Mouse (Mus musculus): ENCODE measurements around the gene Trp53tg5. TPM values are rescaled to one million over a fixed set of nuclear protein-coding genes. Genes with fewer than 3 reads are reported as not detected.
A peak's percentile ranks its signal among the peaks of the same experiment; 100 is the strongest.

The Trp53tg5 gene
- polyA plus RNA-seq, 1 experiment: not detected

DNA sequence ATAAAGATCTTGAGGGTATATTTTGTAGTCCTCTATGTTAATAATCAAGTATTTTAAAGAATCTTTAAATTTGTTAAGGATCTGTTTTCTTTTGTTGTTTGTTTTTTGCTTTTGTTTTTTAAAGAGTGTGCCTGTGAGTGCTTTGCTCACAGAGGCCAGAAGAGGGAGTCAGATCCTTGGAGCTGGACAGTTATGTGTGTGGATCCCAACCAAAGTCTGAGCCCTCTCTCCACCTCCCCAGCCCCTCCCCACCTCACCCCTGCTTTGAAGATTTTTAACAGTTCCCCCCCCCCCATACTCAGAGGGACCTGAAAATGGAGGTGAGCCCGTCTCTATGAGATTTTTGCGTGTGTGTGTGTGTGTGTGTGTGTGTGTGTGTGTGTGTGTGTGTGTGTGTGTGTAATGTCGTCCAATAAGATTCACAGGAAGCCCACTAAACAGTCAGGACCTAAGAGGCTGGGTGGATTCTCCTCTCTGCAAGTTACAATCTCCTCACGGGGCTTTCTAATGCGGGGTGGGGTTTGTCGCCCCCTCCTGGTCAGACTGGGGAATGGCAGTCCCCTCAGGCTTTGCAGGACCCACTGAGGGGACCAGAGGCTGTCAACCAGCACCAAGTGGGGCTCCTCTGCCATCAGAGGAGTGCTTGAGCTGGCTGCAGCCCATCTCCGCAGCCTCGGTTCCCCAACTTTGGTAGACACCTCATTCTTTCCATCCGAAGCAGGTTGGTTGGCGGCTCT, 44.1 kb upstream of the Trp53tg5 start:
- peak; percentile 91 for TF ChIP-seq CTCF (IDR thresholded peaks at IDR 0.05; ENCODE audit: extremely low read depth, insufficient read depth, insufficient read length, insufficient replicate concordance)
- TF ChIP-seq POLR2A (IDR thresholded peaks at IDR 0.05; ENCODE audit: low read depth, low read length): no peak
- no peaks in the 10 kb centered on the region for H3K27me3 ChIP-seq (ENCODE audit: control insufficient read depth, insufficient read depth, low read length)
- H3K4me3 ChIP-seq (ENCODE audit: extremely low read depth, insufficient read depth, insufficient read length): no peak overlapping the region
- DNase-seq (ENCODE audit: low read depth in 1 of 2, low spot score in 2 of 2): peak; percentile 36 to 63
- 42% methylated on average over 10 of the region's 10 CpGs for WGBS
- H3K36me3 ChIP-seq (ENCODE audit: control insufficient read depth, insufficient read depth, low read length): no peaks in the 10 kb centered on the region
- peaks cover 11% of the 10 kb centered on the region; the same call in 1 of the 2 replicates for H3K4me1 ChIP-seq (ENCODE audit: control insufficient read depth, insufficient read depth, insufficient read length)
- H3K27ac ChIP-seq (ENCODE audit: insufficient read depth, low read length): no peak overlapping the region

DNA sequence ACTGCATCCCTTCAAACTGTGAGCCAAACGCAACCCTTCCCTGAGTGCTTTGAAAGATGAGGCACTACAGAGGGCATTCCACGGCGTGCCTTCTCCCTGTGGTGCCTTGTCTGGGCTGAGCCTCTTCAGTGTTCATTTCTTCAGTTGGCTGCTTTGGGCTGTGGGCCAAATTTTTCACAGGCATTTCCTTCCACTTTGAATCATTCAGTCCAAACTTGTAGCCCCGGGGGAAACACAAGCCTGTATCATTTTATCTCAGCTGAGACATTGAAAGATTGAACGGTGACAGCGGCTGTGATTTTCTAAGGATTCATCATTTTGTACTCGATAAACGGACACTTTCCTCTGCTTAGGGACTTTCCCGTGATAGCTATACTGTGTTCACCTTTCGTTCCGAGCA, 43.1 kb upstream of the Trp53tg5 start:
- WGBS: 73% methylated on average over 11 of the region's 11 CpGs
- Histone ChIP-seq H3K4me1 (ENCODE audit: control insufficient read depth, insufficient read depth, insufficient read length) (peaks cover 10% of the 10 kb centered on the region; the same call in 1 of the 2 replicates), H3K4me3 (ENCODE audit: extremely low read depth, insufficient read depth, insufficient read length) (no peak overlapping the region), H3K27ac (ENCODE audit: insufficient read depth, low read length) (no peak overlapping the region), H3K36me3 (ENCODE audit: control insufficient read depth, insufficient read depth, low read length) (no peaks in the 10 kb centered on the region), H3K27me3 (ENCODE audit: control insufficient read depth, insufficient read depth, low read length) (no peaks in the 10 kb centered on the region)
- DNase-seq (ENCODE audit: low read depth in 1 of 2, low spot score in 2 of 2): no peak
- no peak for TF ChIP-seq CTCF (IDR thresholded peaks at IDR 0.05; ENCODE audit: extremely low read depth, insufficient read depth, insufficient read length, insufficient replicate concordance)
- no peak for TF ChIP-seq POLR2A (IDR thresholded peaks at IDR 0.05; ENCODE audit: low read depth, low read length)

DNA sequence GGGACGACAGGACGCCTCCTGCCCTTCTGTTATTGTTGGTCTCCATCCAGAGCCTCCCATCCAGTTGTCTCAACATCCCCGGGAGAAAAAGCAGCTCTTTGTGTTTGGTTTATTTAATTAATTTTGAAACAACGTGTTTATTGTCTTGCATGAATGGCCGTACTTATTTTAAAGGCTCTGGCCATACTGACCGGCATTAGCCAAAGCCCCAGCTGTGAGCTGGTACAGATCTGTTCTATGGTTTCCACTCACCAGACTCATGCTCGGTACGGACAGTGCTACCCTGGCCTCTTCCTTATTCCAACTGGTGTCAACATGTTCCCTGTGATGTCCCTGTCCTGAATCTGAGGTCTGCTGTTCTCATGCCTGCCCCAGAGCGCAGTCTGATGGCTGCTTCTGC, 42.4 kb upstream of the Trp53tg5 start:
- no peaks in the 10 kb centered on the region for H3K27me3 ChIP-seq (ENCODE audit: control insufficient read depth, insufficient read depth, low read length)
- 90% methylated on average over 9 of the region's 9 CpGs for WGBS
- H3K4me1 ChIP-seq (ENCODE audit: control insufficient read depth, insufficient read depth, insufficient read length): peaks cover 5% of the 10 kb centered on the region; the same call in 1 of the 2 replicates
- H3K4me3 ChIP-seq (ENCODE audit: extremely low read depth, insufficient read depth, insufficient read length): no peak overlapping the region
- TF ChIP-seq POLR2A (IDR thresholded peaks at IDR 0.05; ENCODE audit: low read depth, low read length) (no peak), CTCF (IDR thresholded peaks at IDR 0.05; ENCODE audit: extremely low read depth, insufficient read depth, insufficient read length, insufficient replicate concordance) (no peak)
- no peak for DNase-seq (ENCODE audit: low read depth in 1 of 2, low spot score in 2 of 2)
- H3K36me3 ChIP-seq (ENCODE audit: control insufficient read depth, insufficient read depth, low read length): no peaks in the 10 kb centered on the region
- no peak overlapping the region for H3K27ac ChIP-seq (ENCODE audit: insufficient read depth, low read length)

DNA sequence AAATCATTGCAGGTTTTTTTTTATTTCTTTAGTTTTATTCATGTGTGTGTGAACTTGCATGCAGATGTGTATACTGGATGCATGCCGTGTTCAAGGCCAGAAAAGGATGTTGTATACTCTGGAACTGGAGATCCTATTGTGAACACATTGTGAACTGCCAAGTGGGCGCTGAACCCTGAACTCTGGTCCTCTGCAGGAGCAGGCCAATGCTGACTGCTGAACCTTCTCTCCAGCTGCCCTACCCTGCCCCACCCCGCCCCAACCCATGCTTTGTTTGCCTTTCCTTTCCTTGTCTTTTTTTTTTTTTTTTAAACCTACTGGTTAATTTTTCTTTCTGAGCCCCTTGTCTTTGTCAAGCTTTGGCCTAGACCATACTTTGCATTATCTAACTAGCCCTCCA, 41.4 kb upstream of the Trp53tg5 start:
- no peak overlapping the region for H3K4me3 ChIP-seq (ENCODE audit: extremely low read depth, insufficient read depth, insufficient read length)
- 86% methylated on average over 3 of the region's 3 CpGs for WGBS
- H3K27ac ChIP-seq (ENCODE audit: insufficient read depth, low read length): no peak overlapping the region
- DNase-seq (ENCODE audit: low read depth in 1 of 2, low spot score in 2 of 2): no peak
- no peaks in the 10 kb centered on the region for H3K36me3 ChIP-seq (ENCODE audit: control insufficient read depth, insufficient read depth, low read length)
- no peak for TF ChIP-seq CTCF (IDR thresholded peaks at IDR 0.05; ENCODE audit: extremely low read depth, insufficient read depth, insufficient read length, insufficient replicate concordance)
- no peak for TF ChIP-seq POLR2A (IDR thresholded peaks at IDR 0.05; ENCODE audit: low read depth, low read length)
- H3K27me3 ChIP-seq (ENCODE audit: control insufficient read depth, insufficient read depth, low read length): no peaks in the 10 kb centered on the region
- H3K4me1 ChIP-seq (ENCODE audit: control insufficient read depth, insufficient read depth, insufficient read length): no peaks in the 10 kb centered on the region

DNA sequence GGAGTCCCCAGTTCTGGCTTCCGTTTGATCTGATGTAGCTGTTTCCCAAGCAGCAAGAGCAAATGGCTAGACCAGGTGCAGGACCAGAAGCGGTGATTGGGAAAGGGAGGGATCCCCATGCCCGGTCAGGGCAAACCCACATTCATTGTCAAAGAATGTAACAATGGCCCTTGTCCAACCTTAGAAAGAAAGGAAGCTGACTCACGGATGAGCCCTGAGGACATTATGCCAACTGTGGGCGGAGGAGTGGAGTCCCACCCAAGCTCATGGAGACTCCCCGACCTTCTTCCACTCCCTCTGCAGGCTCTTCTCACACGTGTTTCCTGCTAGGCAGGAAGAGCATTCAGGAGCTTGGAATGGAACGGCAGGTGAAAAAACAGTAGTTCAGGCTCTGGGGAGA, 39.9 kb upstream of the Trp53tg5 start:
- TF ChIP-seq POLR2A (IDR thresholded peaks at IDR 0.05; ENCODE audit: low read depth, low read length): no peak
- TF ChIP-seq CTCF (IDR thresholded peaks at IDR 0.05; ENCODE audit: extremely low read depth, insufficient read depth, insufficient read length, insufficient replicate concordance): no peak
- no peaks in the 10 kb centered on the region for H3K27me3 ChIP-seq (ENCODE audit: control insufficient read depth, insufficient read depth, low read length)
- no peak for DNase-seq (ENCODE audit: low read depth in 1 of 2, low spot score in 2 of 2)
- H3K4me1 ChIP-seq (ENCODE audit: control insufficient read depth, insufficient read depth, insufficient read length): no peaks in the 10 kb centered on the region
- no peak overlapping the region for H3K4me3 ChIP-seq (ENCODE audit: extremely low read depth, insufficient read depth, insufficient read length)
- H3K36me3 ChIP-seq (ENCODE audit: control insufficient read depth, insufficient read depth, low read length): no peaks in the 10 kb centered on the region
- H3K27ac ChIP-seq (ENCODE audit: insufficient read depth, low read length): no peak overlapping the region
- WGBS: 70% methylated on average over 8 of the region's 8 CpGs

DNA sequence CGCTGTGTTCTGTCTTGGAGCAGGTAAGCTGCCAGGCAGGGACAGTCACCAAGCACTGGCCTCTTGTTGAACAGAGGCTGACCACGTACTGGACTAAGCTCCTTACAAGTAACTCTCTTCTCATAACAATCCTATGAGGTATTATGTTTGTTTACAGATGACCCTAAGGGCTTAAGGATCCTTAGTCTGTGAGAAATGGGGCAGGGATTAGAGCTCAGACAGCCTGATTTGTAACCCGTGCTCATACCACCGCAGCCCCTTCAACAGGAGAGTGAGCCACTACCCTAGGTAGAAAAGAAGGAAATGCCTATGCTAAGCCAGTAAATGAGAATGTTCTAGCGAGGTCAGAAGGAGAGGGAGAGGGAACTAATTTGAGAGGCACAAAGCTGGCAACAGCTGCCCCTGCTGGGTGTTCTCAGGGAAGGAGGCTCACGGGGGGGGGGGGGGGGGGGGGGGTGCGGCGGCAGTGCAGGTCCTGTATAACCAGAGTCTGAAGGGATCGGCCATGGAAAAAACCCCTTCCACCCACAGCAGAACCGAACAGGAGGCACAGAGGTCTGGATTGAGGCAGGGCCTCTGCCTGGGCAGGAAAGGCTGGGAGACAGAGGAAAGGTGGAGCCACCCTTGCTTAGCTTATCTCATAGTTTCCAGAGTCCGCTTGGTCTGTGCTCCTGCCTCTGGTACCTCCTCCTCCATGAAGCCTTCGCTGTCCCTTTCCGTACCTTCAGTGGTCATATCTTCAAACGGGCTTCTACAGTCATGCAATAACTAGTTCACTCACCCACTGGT, 38.8 kb upstream of the Trp53tg5 start:
- Histone ChIP-seq H3K27ac (ENCODE audit: insufficient read depth, low read length) (no peak overlapping the region), H3K4me3 (ENCODE audit: extremely low read depth, insufficient read depth, insufficient read length) (no peak overlapping the region), H3K27me3 (ENCODE audit: control insufficient read depth, insufficient read depth, low read length) (no peaks in the 10 kb centered on the region), H3K4me1 (ENCODE audit: control insufficient read depth, insufficient read depth, insufficient read length) (no peaks in the 10 kb centered on the region), H3K36me3 (ENCODE audit: control insufficient read depth, insufficient read depth, low read length) (peaks cover under 1% of the 10 kb centered on the region; the same call in 1 of the 2 replicates)
- DNase-seq (ENCODE audit: low read depth in 1 of 2, low spot score in 2 of 2): no peak
- 57% methylated on average over 13 of the region's 14 CpGs for WGBS
- TF ChIP-seq CTCF (IDR thresholded peaks at IDR 0.05; ENCODE audit: extremely low read depth, insufficient read depth, insufficient read length, insufficient replicate concordance): no peak
- no peak for TF ChIP-seq POLR2A (IDR thresholded peaks at IDR 0.05; ENCODE audit: low read depth, low read length)

Measured in spleen, adult 2 months (tissue).